Mouse (Mus musculus) megakaryocyte-erythroid progenitor cell, adult 5 weeks (primary cell): ENCODE results near the gene L3hypdh. TPM values are rescaled to one million over a fixed set of nuclear protein-coding genes. Genes with fewer than 3 reads are reported as not detected.

Experiments
- polyA plus RNA-seq: library from polyadenylated mRNA; stranded (reverse); fragments of >175 nt; gene quantifications from 2 replicates; pipeline ENCODE4 v1.2.3, GENCODE M21; 2012

Gene L3hypdh
- polyA plus RNA-seq, result 0.40 and 0.44 TPM in 2 replicates

GRCm38 (mm10) chr12:72085329-72086165, at the start of gene L3hypdh, which contains the start of gene Jkamp:
Gene L3hypdh (minus strand): TSS chr12:72085439.
Gene Jkamp (plus strand): TSS chr12:72085589.

GRCm38 (mm10) chr12:72070327-72071269, 14.6 kb downstream of the L3hypdh start, which contains the start of gene Gpr135:
Gene Gpr135 (minus strand): TSS chr12:72071125.

Other genes starting within 250 kb of the L3hypdh start
- 0.14 TPM in 1 of 2 replicates, not detected in the other for gene Gpr135, start 14.3 kb downstream of the L3hypdh start, polyA plus RNA-seq
- gene Jkamp, start 150 bp upstream of the L3hypdh start, polyA plus RNA-seq, result 6.3 and 8.9 TPM in 2 replicates
- gene Ccdc175, start 99.6 kb upstream of the L3hypdh start, polyA plus RNA-seq, result not detected in 2 replicates